8 mouse cellular contexts compared by ENCODE assay signal in genomic region chr6:128629771-128630739, GRCm38 (mm10). TPM values are rescaled to one million over a fixed set of nuclear protein-coding genes. Genes with fewer than 3 reads are reported as not detected.
A peak's percentile ranks its signal among the peaks of the same experiment; 100 is the strongest.
DNase-seq lines count a peak whose midpoint lies in the region; ATAC-seq lines count a peak whose summit lies in the region.
"Not testable (repeated sequence)": the region's sequence is repeated elsewhere in the genome, so short reads cannot be mapped to it uniquely, and the experiment has no call there.

No protein-coding gene starts in this region.

- not testable (repeated sequence) for H3K4me3 ChIP-seq in hindbrain, embryonic 16.5 days (ENCODE audit: low read length); lung, embryonic 16.5 days (ENCODE audit: low read length)

- WGBS in hindbrain, embryonic 16.5 days, result 55% methylated on average over 13 of the region's 13 CpGs
- WGBS in lung, embryonic 16.5 days, result 50% methylated on average over 12 of the region's 13 CpGs

- H3K27me3 ChIP-seq in hindbrain, embryonic 16.5 days (replicated peaks; ENCODE audit: control insufficient read depth, insufficient read depth, low read length); lung, embryonic 16.5 days (ENCODE audit: control insufficient read depth, insufficient read depth, low read depth, low read length): not testable (repeated sequence)

- not testable (repeated sequence) for H3K4me1 ChIP-seq in hindbrain, embryonic 16.5 days (ENCODE audit: control insufficient read depth, insufficient read depth, low read depth, low read length); lung, embryonic 16.5 days (replicated peaks; ENCODE audit: control insufficient read depth, insufficient read depth, low read length)

- not testable (repeated sequence) for H3K27ac ChIP-seq in hindbrain, embryonic 16.5 days (ENCODE audit: low read depth, low read length); lung, embryonic 16.5 days (ENCODE audit: low read length)

- H3K9ac ChIP-seq in hindbrain, embryonic 16.5 days (ENCODE audit: low read depth, low read length); lung, embryonic 16.5 days (ENCODE audit: low read length): not testable (repeated sequence)

- ATAC-seq in hindbrain, embryonic 16.5 days, result peak; percentile 98
- ATAC-seq in lung, embryonic 16.5 days (ENCODE audit: low read depth), result peak; percentile 88

- not testable (repeated sequence) for H3K36me3 ChIP-seq in hindbrain, embryonic 16.5 days (ENCODE audit: control insufficient read depth, insufficient read depth, low read length); lung, embryonic 16.5 days (ENCODE audit: control insufficient read depth, insufficient read depth, low read length)

- H3K9me3 ChIP-seq in hindbrain, embryonic 16.5 days (ENCODE audit: control insufficient read depth, low read length); lung, embryonic 16.5 days (ENCODE audit: control insufficient read depth, low read length): not testable (repeated sequence)

- DNase-seq in Muller cell, postnatal 12 days (ENCODE audit: inconsistent ontology term), result peak; percentile 52
- peak; percentile 76 to 83 for DNase-seq in cerebellum, postnatal 10 days
- DNase-seq in frontal cortex, postnatal 25 days (ENCODE audit: low spot score in 2 of 2), result peak; percentile 25 to 35
- DNase-seq in layer of hippocampus, postnatal 25 days (ENCODE audit: extremely low spot score in 1 of 2, low spot score in 1 of 2), result peak; percentile 36 to 51
- DNase-seq in ovary, adult 18-20 months (ENCODE audit: low spot score), result peak; percentile 7
- peak; percentile 26 for DNase-seq in thymus, postnatal 0 days (ENCODE audit: low spot score)

- not testable (repeated sequence) for H3K4me2 ChIP-seq in hindbrain, embryonic 16.5 days (ENCODE audit: low read length); lung, embryonic 16.5 days (ENCODE audit: low read depth, low read length)

RNA-seq across cellular contexts. Expression of gene Klrb1a, which starts 6.7 kb away (rescaled TPM):
- polyA plus RNA-seq in hindbrain, embryonic 16.5 days (2015; fragmentation: Nextera tagmentation; extraction: Ambion mirVana), result not detected in 2 replicates
- not detected for total RNA-seq in layer of hippocampus, postnatal 25 days (2021)
- polyA plus RNA-seq in lung, embryonic 16.5 days (2015; fragmentation: Nextera tagmentation; extraction: Ambion mirVana), result not detected in 2 replicates
- 1.1 and 1.5 TPM in 2 replicates for polyA plus RNA-seq in thymus, postnatal 0 days (2015; fragmentation: Nextera tagmentation; extraction: Ambion mirVana)

RNA-seq across cellular contexts. Expression of gene Clec2h, which starts 32.1 kb away (rescaled TPM):
- polyA plus RNA-seq in hindbrain, embryonic 16.5 days (2015; fragmentation: Nextera tagmentation; extraction: Ambion mirVana), result not detected in 2 replicates
- not detected for total RNA-seq in layer of hippocampus, postnatal 25 days (2021)
- 0.50 TPM in 1 of 2 replicates, not detected in the other for polyA plus RNA-seq in lung, embryonic 16.5 days (2015; fragmentation: Nextera tagmentation; extraction: Ambion mirVana)
- not detected in 2 replicates for polyA plus RNA-seq in thymus, postnatal 0 days (2015; fragmentation: Nextera tagmentation; extraction: Ambion mirVana)

RNA-seq across cellular contexts. Expression of gene A2ml1, which starts 48.6 kb away (rescaled TPM):
- polyA plus RNA-seq in hindbrain, embryonic 16.5 days (2015; fragmentation: Nextera tagmentation; extraction: Ambion mirVana), result 4.7 and 5.6 TPM in 2 replicates
- total RNA-seq in layer of hippocampus, postnatal 25 days (2021), result 10 to 100 TPM; 11.1 to 14.6 TPM
- 4.9 and 7.3 TPM in 2 replicates for polyA plus RNA-seq in lung, embryonic 16.5 days (2015; fragmentation: Nextera tagmentation; extraction: Ambion mirVana)
- 0.84 and 0.94 TPM in 2 replicates for polyA plus RNA-seq in thymus, postnatal 0 days (2015; fragmentation: Nextera tagmentation; extraction: Ambion mirVana)

Comparison
In these comparisons a context has a peak if more than half of its experiments do, and no peak if none do; other contexts are left out.
1. DNase-seq: peak in every context shown above with its lines; median percentile 80 in cerebellum, postnatal 10 days; 52 in Muller cell, postnatal 12 days; 44 in layer of hippocampus, postnatal 25 days; 30 in frontal cortex, postnatal 25 days; 26 in thymus, postnatal 0 days; 7 in ovary, adult 18-20 months.